Mouse (Mus musculus): Measurements from ENCODE around the gene 4931409K22Rik. TPM values are rescaled to one million over a fixed set of nuclear protein-coding genes. Genes with fewer than 3 reads are reported as not detected.

4931409K22Rik gene
- polyA plus RNA-seq, 1 experiment, result not detected

GRCm38 (mm10) chr5:24541144-24541569 lies 15.5 kb downstream of the 4931409K22Rik start:
- no peaks in the 10 kb centered on the region for H3K36me3 ChIP-seq (ENCODE audit: control insufficient read depth, insufficient read depth)
- peaks cover 48% of the 10 kb centered on the region for H3K27me3 ChIP-seq (ENCODE audit: control insufficient read depth, insufficient read depth, insufficient read length)
- no peak for TF ChIP-seq CTCF (IDR thresholded peaks at IDR 0.05; ENCODE audit: control insufficient read depth, insufficient read depth, insufficient read length)
- TF ChIP-seq MAX (IDR thresholded peaks at IDR 0.05), result no peak
- TF ChIP-seq USF1 (IDR thresholded peaks at IDR 0.05; ENCODE audit: low read depth), result no peak
- TF ChIP-seq FOSL1 (IDR thresholded peaks at IDR 0.05; ENCODE audit: insufficient read depth, low read length, poor library complexity, severe bottlenecking), result no peak
- TF ChIP-seq MYOG (IDR thresholded peaks at IDR 0.05; ENCODE audit: control insufficient read depth, extremely low read depth, insufficient read length), result no peak
- TF ChIP-seq MYOD1 (IDR thresholded peaks at IDR 0.05; ENCODE audit: control insufficient read depth, insufficient read length, low read depth), result no peak
- TF ChIP-seq CEBPB (IDR thresholded peaks at IDR 0.05; ENCODE audit: low read depth), result no peak
- H3K4me3 ChIP-seq (ENCODE audit: insufficient read depth, poor library complexity, severe bottlenecking), result no peak overlapping the region
- no peaks in the 10 kb centered on the region for H3K79me2 ChIP-seq (ENCODE audit: control insufficient read depth, insufficient read depth)
- H3ac ChIP-seq (ENCODE audit: control insufficient read depth, insufficient read length, low read depth), result no peak overlapping the region
- no peaks in the 10 kb centered on the region for H3K79me3 ChIP-seq (ENCODE audit: low read depth)

- peaks cover 50% of the 10 kb centered on the region for H3K27me3 ChIP-seq (ENCODE audit: control insufficient read depth, insufficient read depth, insufficient read length)
- no peaks in the 10 kb centered on the region for H3K36me3 ChIP-seq (ENCODE audit: control insufficient read depth, insufficient read depth)
- H3K79me2 ChIP-seq (ENCODE audit: control insufficient read depth, insufficient read depth), result no peaks in the 10 kb centered on the region
- H3K79me3 ChIP-seq (ENCODE audit: low read depth), result no peaks in the 10 kb centered on the region
- H3K4me3 ChIP-seq (ENCODE audit: insufficient read depth, poor library complexity, severe bottlenecking), result no peak within 1 kb of the TSS
- TF ChIP-seq CTCF (IDR thresholded peaks at IDR 0.05; ENCODE audit: control insufficient read depth, insufficient read depth, insufficient read length) (no peak), USF1 (IDR thresholded peaks at IDR 0.05; ENCODE audit: low read depth) (no peak), MYOG (IDR thresholded peaks at IDR 0.05; ENCODE audit: control insufficient read depth, extremely low read depth, insufficient read length) (no peak), CEBPB (IDR thresholded peaks at IDR 0.05; ENCODE audit: low read depth) (no peak), FOSL1 (IDR thresholded peaks at IDR 0.05; ENCODE audit: insufficient read depth, low read length, poor library complexity, severe bottlenecking) (no peak), MYOD1 (IDR thresholded peaks at IDR 0.05; ENCODE audit: control insufficient read depth, insufficient read length, low read depth) (no peak), MAX (IDR thresholded peaks at IDR 0.05) (no peak)
- H3ac ChIP-seq (ENCODE audit: control insufficient read depth, insufficient read length, low read depth), result no peak within 1 kb of the TSS
Measured at GRCm38 (mm10) chr5:24540387-24541143, 16.0 kb downstream of the 4931409K22Rik start, which contains the start of gene Asb10. Gene Asb10, minus strand, starts transcription at chr5:24540978.

- no peaks in the 10 kb centered on the region for H3K79me3 ChIP-seq (ENCODE audit: low read depth)
- TF ChIP-seq FOSL1 (IDR thresholded peaks at IDR 0.05; ENCODE audit: insufficient read depth, low read length, poor library complexity, severe bottlenecking), result no peak
- no peak for TF ChIP-seq CEBPB (IDR thresholded peaks at IDR 0.05; ENCODE audit: low read depth)
- TF ChIP-seq MAX (IDR thresholded peaks at IDR 0.05), result no peak
- no peak for TF ChIP-seq USF1 (IDR thresholded peaks at IDR 0.05; ENCODE audit: low read depth)
- no peak for TF ChIP-seq MYOG (IDR thresholded peaks at IDR 0.05; ENCODE audit: control insufficient read depth, extremely low read depth, insufficient read length)
- TF ChIP-seq MYOD1 (IDR thresholded peaks at IDR 0.05; ENCODE audit: control insufficient read depth, insufficient read length, low read depth), result no peak
- no peak for TF ChIP-seq CTCF (IDR thresholded peaks at IDR 0.05; ENCODE audit: control insufficient read depth, insufficient read depth, insufficient read length)
- H3K27me3 ChIP-seq (ENCODE audit: control insufficient read depth, insufficient read depth, insufficient read length), result peaks cover 52% of the 10 kb centered on the region
Measured at GRCm38 (mm10) chr5:24539571-24540296, 16.9 kb downstream of the 4931409K22Rik start.

GRCm38 (mm10) chr5:24537618-24538017 lies 19.0 kb downstream of the 4931409K22Rik start:
- no peak overlapping the region for H3K4me3 ChIP-seq (ENCODE audit: insufficient read depth, poor library complexity, severe bottlenecking)
- TF ChIP-seq CTCF (IDR thresholded peaks at IDR 0.05; ENCODE audit: control insufficient read depth, insufficient read depth, insufficient read length), result no peak
- TF ChIP-seq MYOD1 (IDR thresholded peaks at IDR 0.05; ENCODE audit: control insufficient read depth, insufficient read length, low read depth), result no peak
- TF ChIP-seq CEBPB (IDR thresholded peaks at IDR 0.05; ENCODE audit: low read depth), result no peak
- TF ChIP-seq MAX (IDR thresholded peaks at IDR 0.05), result no peak
- TF ChIP-seq FOSL1 (IDR thresholded peaks at IDR 0.05; ENCODE audit: insufficient read depth, low read length, poor library complexity, severe bottlenecking), result no peak
- TF ChIP-seq USF1 (IDR thresholded peaks at IDR 0.05; ENCODE audit: low read depth), result no peak
- no peak for TF ChIP-seq MYOG (IDR thresholded peaks at IDR 0.05; ENCODE audit: control insufficient read depth, extremely low read depth, insufficient read length)
- H3K79me3 ChIP-seq (ENCODE audit: low read depth), result no peaks in the 10 kb centered on the region
- no peak overlapping the region for H3ac ChIP-seq (ENCODE audit: control insufficient read depth, insufficient read length, low read depth)
- no peaks in the 10 kb centered on the region for H3K36me3 ChIP-seq (ENCODE audit: control insufficient read depth, insufficient read depth)
- peaks cover 63% of the 10 kb centered on the region for H3K27me3 ChIP-seq (ENCODE audit: control insufficient read depth, insufficient read depth, insufficient read length)
- no peaks in the 10 kb centered on the region for H3K79me2 ChIP-seq (ENCODE audit: control insufficient read depth, insufficient read depth)

More at GRCm38 (mm10) chr5:24539571-24540296, 16.9 kb downstream of the 4931409K22Rik start:
- no peaks in the 10 kb centered on the region for H3K36me3 ChIP-seq (ENCODE audit: control insufficient read depth, insufficient read depth)
- no peaks in the 10 kb centered on the region for H3K79me2 ChIP-seq (ENCODE audit: control insufficient read depth, insufficient read depth)
- H3ac ChIP-seq (ENCODE audit: control insufficient read depth, insufficient read length, low read depth), result no peak overlapping the region
- H3K4me3 ChIP-seq (ENCODE audit: insufficient read depth, poor library complexity, severe bottlenecking), result no peak overlapping the region

- TF ChIP-seq MYOD1 (IDR thresholded peaks at IDR 0.05; ENCODE audit: control insufficient read depth, insufficient read length, low read depth) (no peak), FOSL1 (IDR thresholded peaks at IDR 0.05; ENCODE audit: insufficient read depth, low read length, poor library complexity, severe bottlenecking) (no peak), MAX (IDR thresholded peaks at IDR 0.05) (no peak), CTCF (IDR thresholded peaks at IDR 0.05; ENCODE audit: control insufficient read depth, insufficient read depth, insufficient read length) (no peak), USF1 (IDR thresholded peaks at IDR 0.05; ENCODE audit: low read depth) (no peak), MYOG (IDR thresholded peaks at IDR 0.05; ENCODE audit: control insufficient read depth, extremely low read depth, insufficient read length) (no peak)
- Histone ChIP-seq H3K4me3 (ENCODE audit: insufficient read depth, poor library complexity, severe bottlenecking) (no peak overlapping the region), H3K36me3 (ENCODE audit: control insufficient read depth, insufficient read depth) (no peaks in the 10 kb centered on the region), H3ac (ENCODE audit: control insufficient read depth, insufficient read length, low read depth) (no peak overlapping the region), H3K79me2 (ENCODE audit: control insufficient read depth, insufficient read depth) (no peaks in the 10 kb centered on the region), H3K79me3 (ENCODE audit: low read depth) (no peaks in the 10 kb centered on the region), H3K27me3 (ENCODE audit: control insufficient read depth, insufficient read depth, insufficient read length) (peaks cover 72% of the 10 kb centered on the region)
Measured at GRCm38 (mm10) chr5:24536511-24536910, 20.1 kb downstream of the 4931409K22Rik start.
